Mouse (Mus musculus): ENCODE data around the gene Usp6nl. TPM values are rescaled to one million over a fixed set of nuclear protein-coding genes. Genes with fewer than 3 reads are reported as not detected.
A peak's percentile ranks its signal among the peaks of the same experiment; 100 is the strongest.

Usp6nl gene
- polyA plus RNA-seq, 1 experiment from 2014 or later, result 12.2 TPM

- no peak; the same call in 1 of the 2 replicates for ATAC-seq (ENCODE audit: insufficient read depth, low FRiP score, low TSS enrichment)
- no peak for DNase-seq (ENCODE audit: low spot score)
- Histone ChIP-seq H3K36me3 (ENCODE audit: control insufficient read depth, insufficient read depth, low read length) (no peaks in the 10 kb centered on the region), H3K9me3 (ENCODE audit: control insufficient read depth, low read length) (no peaks in the 10 kb centered on the region), H3K4me1 (ENCODE audit: control insufficient read depth, insufficient read depth, low read length) (peaks cover 8% of the 10 kb centered on the region), H3K4me3 (ENCODE audit: low read depth, low read length) (no peak overlapping the region), H3K4me2 (ENCODE audit: low read depth) (no peak overlapping the region), H3K9ac (ENCODE audit: low read length) (no peak overlapping the region), H3K27me3 (ENCODE audit: control insufficient read depth, insufficient read depth, low read length) (no peaks in the 10 kb centered on the region), H3K27ac (ENCODE audit: low read depth, low read length) (0 out of 2 replicates have a peak overlapping the region, but pooled peaks have one; percentile 39)
- WGBS, result 83% methylated on average over 3 of the region's 3 CpGs
Measured at GRCm38 (mm10) chr2:6484179-6484578, 161.7 kb downstream of the Usp6nl start.

GRCm38 (mm10) chr2:6487566-6488488, 165.4 kb downstream of the Usp6nl start:
- peaks cover 5% of the 10 kb centered on the region for H3K4me1 ChIP-seq (ENCODE audit: control insufficient read depth, insufficient read depth, low read length)
- no peak overlapping the region for H3K27ac ChIP-seq (ENCODE audit: low read depth, low read length)
- H3K4me2 ChIP-seq (ENCODE audit: low read depth), result no peak overlapping the region
- H3K9ac ChIP-seq (ENCODE audit: low read length), result no peak overlapping the region
- ATAC-seq (ENCODE audit: insufficient read depth, low FRiP score, low TSS enrichment), result no peak
- no peak for DNase-seq (ENCODE audit: low spot score)
- 81% methylated on average over 10 of the region's 10 CpGs for WGBS
- no peaks in the 10 kb centered on the region for H3K9me3 ChIP-seq (ENCODE audit: control insufficient read depth, low read length)
- no peak overlapping the region for H3K4me3 ChIP-seq (ENCODE audit: low read depth, low read length)
- H3K27me3 ChIP-seq (ENCODE audit: control insufficient read depth, insufficient read depth, low read length), result no peaks in the 10 kb centered on the region
- H3K36me3 ChIP-seq (ENCODE audit: control insufficient read depth, insufficient read depth, low read length), result no peaks in the 10 kb centered on the region

GRCm38 (mm10) chr2:6488489-6489056, 166.1 kb downstream of the Usp6nl start:
- H3K4me2 ChIP-seq (ENCODE audit: low read depth), result no peak overlapping the region
- WGBS, result 90% methylated on average over 14 of the region's 14 CpGs
- no peak for ATAC-seq (ENCODE audit: insufficient read depth, low FRiP score, low TSS enrichment)
- DNase-seq (ENCODE audit: low spot score), result no peak
- no peak overlapping the region for H3K27ac ChIP-seq (ENCODE audit: low read depth, low read length)
- H3K9ac ChIP-seq (ENCODE audit: low read length), result no peak overlapping the region
- no peaks in the 10 kb centered on the region; the same call in 1 of the 2 replicates for H3K4me1 ChIP-seq (ENCODE audit: control insufficient read depth, insufficient read depth, low read length)
- H3K9me3 ChIP-seq (ENCODE audit: control insufficient read depth, low read length), result no peaks in the 10 kb centered on the region
- no peaks in the 10 kb centered on the region for H3K27me3 ChIP-seq (ENCODE audit: control insufficient read depth, insufficient read depth, low read length)
- no peaks in the 10 kb centered on the region for H3K36me3 ChIP-seq (ENCODE audit: control insufficient read depth, insufficient read depth, low read length)
- H3K4me3 ChIP-seq (ENCODE audit: low read depth, low read length), result no peak overlapping the region

GRCm38 (mm10) chr2:6490076-6490475, 167.6 kb downstream of the Usp6nl start:
- WGBS, result 89% methylated on average over 6 of the region's 6 CpGs
- Histone ChIP-seq H3K27me3 (ENCODE audit: control insufficient read depth, insufficient read depth, low read length) (no peaks in the 10 kb centered on the region), H3K4me1 (ENCODE audit: control insufficient read depth, insufficient read depth, low read length) (no peaks in the 10 kb centered on the region), H3K4me3 (ENCODE audit: low read depth, low read length) (no peak overlapping the region), H3K36me3 (ENCODE audit: control insufficient read depth, insufficient read depth, low read length) (no peaks in the 10 kb centered on the region), H3K4me2 (ENCODE audit: low read depth) (no peak overlapping the region), H3K9ac (ENCODE audit: low read length) (no peak overlapping the region), H3K27ac (ENCODE audit: low read depth, low read length) (no peak overlapping the region), H3K9me3 (ENCODE audit: control insufficient read depth, low read length) (no peaks in the 10 kb centered on the region)
- ATAC-seq (ENCODE audit: insufficient read depth, low FRiP score, low TSS enrichment), result no peak
- no peak for DNase-seq (ENCODE audit: low spot score)

- Histone ChIP-seq H3K9ac (ENCODE audit: low read length) (no peak overlapping the region), H3K36me3 (ENCODE audit: control insufficient read depth, insufficient read depth, low read length) (no peaks in the 10 kb centered on the region), H3K27ac (ENCODE audit: low read depth, low read length) (no peak overlapping the region), H3K4me1 (ENCODE audit: control insufficient read depth, insufficient read depth, low read length) (no peaks in the 10 kb centered on the region), H3K4me3 (ENCODE audit: low read depth, low read length) (no peak overlapping the region), H3K27me3 (ENCODE audit: control insufficient read depth, insufficient read depth, low read length) (no peaks in the 10 kb centered on the region), H3K4me2 (ENCODE audit: low read depth) (no peak overlapping the region), H3K9me3 (ENCODE audit: control insufficient read depth, low read length) (no peaks in the 10 kb centered on the region)
- WGBS, result 80% methylated on average over 4 of the region's 4 CpGs
- no peak for ATAC-seq (ENCODE audit: insufficient read depth, low FRiP score, low TSS enrichment)
- no peak for DNase-seq (ENCODE audit: low spot score)
Measured at GRCm38 (mm10) chr2:6490870-6491269, 168.4 kb downstream of the Usp6nl start.

GRCm38 (mm10) chr2:6493886-6494285, 171.4 kb downstream of the Usp6nl start:
- no peak overlapping the region for H3K4me3 ChIP-seq (ENCODE audit: low read depth, low read length)
- DNase-seq (ENCODE audit: low spot score) (no peak), ATAC-seq (ENCODE audit: insufficient read depth, low FRiP score, low TSS enrichment) (no peak)
- no peaks in the 10 kb centered on the region for H3K4me1 ChIP-seq (ENCODE audit: control insufficient read depth, insufficient read depth, low read length)
- H3K9me3 ChIP-seq (ENCODE audit: control insufficient read depth, low read length), result no peaks in the 10 kb centered on the region
- H3K27ac ChIP-seq (ENCODE audit: low read depth, low read length), result no peak overlapping the region
- no peak overlapping the region for H3K9ac ChIP-seq (ENCODE audit: low read length)
- WGBS, result 84% methylated on average over 5 of the region's 5 CpGs
- H3K4me2 ChIP-seq (ENCODE audit: low read depth), result no peak overlapping the region
- H3K36me3 ChIP-seq (ENCODE audit: control insufficient read depth, insufficient read depth, low read length), result no peaks in the 10 kb centered on the region
- no peaks in the 10 kb centered on the region for H3K27me3 ChIP-seq (ENCODE audit: control insufficient read depth, insufficient read depth, low read length)

Other genes starting within 250 kb of the Usp6nl start
- gene Proser2, start 192.5 kb upstream of the Usp6nl start, polyA plus RNA-seq (2014; fragmentation: Nextera tagmentation; extraction: Ambion mirVana), result 3.2 and 3.5 TPM in 2 replicates
- 1.4 and 2.7 TPM in 2 replicates for gene Echdc3, start 109.6 kb upstream of the Usp6nl start, polyA plus RNA-seq (2014; fragmentation: Nextera tagmentation; extraction: Ambion mirVana)

All from neural tube, embryonic 11.5 days (tissue).